Mouse (Mus musculus): ENCODE measurements around the gene Nmd3. TPM values are rescaled to one million over a fixed set of nuclear protein-coding genes. Genes with fewer than 3 reads are reported as not detected.

The Nmd3 gene
- polyA plus RNA-seq, 1 experiment from 2014 or later = 134 TPM

Other genes with a start within 250 kb of the Nmd3 start
- gene B3galnt1, start 123.0 kb upstream of the Nmd3 start, polyA plus RNA-seq (2015; fragmentation: Nextera tagmentation; extraction: Ambion mirVana) = 32.1 and 34.4 TPM in 2 replicates
- gene Sptssb, start 138.0 kb downstream of the Nmd3 start, polyA plus RNA-seq (2015; fragmentation: Nextera tagmentation; extraction: Ambion mirVana) = 31.9 and 37.0 TPM in 2 replicates

Measured in stomach, embryonic 15.5 days (tissue).